Mouse (Mus musculus): ENCODE results near the gene Rnf10.

DNA sequence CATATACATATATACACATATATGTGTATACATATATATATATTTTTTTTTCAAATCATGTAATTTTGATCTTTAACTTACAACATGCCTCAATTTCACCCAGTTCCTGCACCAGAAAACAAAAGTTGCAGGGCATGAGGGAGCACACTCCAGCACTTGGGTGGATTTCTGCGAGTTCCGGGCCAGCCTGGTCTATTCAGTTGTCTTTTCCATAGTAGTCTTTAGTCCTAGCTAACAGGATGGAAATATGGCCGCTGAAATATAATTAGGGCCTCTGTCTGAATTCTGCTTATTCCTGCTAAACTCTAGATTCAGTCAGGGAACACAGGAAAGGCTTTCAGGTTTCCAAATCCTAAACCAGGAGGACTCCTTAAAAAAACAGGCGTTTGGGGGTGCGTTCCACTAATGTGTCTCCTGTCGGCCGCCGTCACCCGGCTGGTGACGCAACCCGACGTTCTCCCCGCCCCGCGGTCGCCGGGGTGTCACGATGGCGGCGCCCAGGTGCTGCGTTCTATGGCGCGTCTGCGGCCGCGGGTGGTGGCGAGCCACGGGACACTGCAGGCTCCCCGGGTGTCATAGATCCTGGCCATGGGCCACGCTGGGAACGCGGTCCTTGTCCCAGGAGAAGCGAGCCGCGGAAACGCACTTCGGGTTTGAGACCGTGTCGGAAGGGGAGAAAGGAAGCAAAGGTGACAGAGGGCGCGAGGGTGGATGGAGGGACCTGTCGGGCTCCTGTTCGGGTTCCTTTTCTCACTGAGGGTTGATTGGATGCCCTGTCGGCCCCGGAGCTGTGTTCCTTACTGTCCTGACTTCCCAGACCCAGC lies 6.7 kb upstream of the Rnf10 start, which contains the start of gene Coq5:
- TF ChIP-seq USF1 (IDR thresholded peaks at IDR 0.05; ENCODE audit: low read depth) (no peak), CTCF (IDR thresholded peaks at IDR 0.05; ENCODE audit: control insufficient read depth, insufficient read depth, insufficient read length) (no peak), MYOD1 (IDR thresholded peaks at IDR 0.05; ENCODE audit: control insufficient read depth, insufficient read length, low read depth) (no peak)

Data from C2C12 (cell line).